Mouse (Mus musculus) bone marrow macrophage, adult 2 months (primary cell): ENCODE data around the gene 2700097O09Rik. TPM values are rescaled to one million over a fixed set of nuclear protein-coding genes. Genes with fewer than 3 reads are reported as not detected.
"Not testable (repeated sequence)": the region's sequence is repeated elsewhere in the genome, so short reads cannot be mapped to it uniquely, and the experiment has no call there.

ENCODE experiments used
- H3K27ac ChIP-seq: 2 replicates; pipeline ENCODE4 v1.5.1; 2012; ENCODE audit warnings: low read depth, low read length; ENCODE audit not compliant: insufficient read depth
- H3K4me1 ChIP-seq: 2 replicates; pipeline ENCODE4 v1.6.1; 2012; ENCODE audit warnings: low read length; ENCODE audit not compliant: control insufficient read depth, insufficient read depth
- H3K4me3 ChIP-seq: 2 replicates; pipeline ENCODE4 v1.5.1; 2012; ENCODE audit warnings: mild to moderate bottlenecking, low read length, moderate library complexity; ENCODE audit not compliant: insufficient read depth
- CTCF ChIP-seq: IDR thresholded peaks from 2 replicates; pipeline ENCODE4 v1.5.1; 2012; ENCODE audit warnings: low read depth, mild to moderate bottlenecking, low read length, moderate library complexity
- POLR2A ChIP-seq: IDR thresholded peaks from 2 replicates; pipeline ENCODE4 v1.6.1; 2012; ENCODE audit warnings: mild to moderate bottlenecking, low read depth, low read length, borderline replicate concordance
- polyA plus RNA-seq: library from polyadenylated mRNA; stranded (reverse); fragments of >200 nt; gene quantifications from 2 replicates; pipeline ENCODE4 v1.2.4, GENCODE M21; 2012; ENCODE audit not compliant: missing spikeins, insufficient read depth, insufficient read length

The 2700097O09Rik gene
- polyA plus RNA-seq, 1 experiment: 9.7 TPM

GRCm38 (mm10) chr12:55006071-55006470 lies 73.8 kb downstream of the 2700097O09Rik start:
- Histone ChIP-seq H3K4me3 (no peak overlapping the region), H3K27ac (no peak overlapping the region), H3K4me1 (no peaks in the 10 kb centered on the region)
- no peak for TF ChIP-seq CTCF
- no peak for TF ChIP-seq POLR2A

- no peak overlapping the region for H3K4me3 ChIP-seq
- TF ChIP-seq POLR2A: no peak
- TF ChIP-seq CTCF: no peak
- H3K4me1 ChIP-seq: peaks cover 10% of the 10 kb centered on the region
- no peak overlapping the region for H3K27ac ChIP-seq
Observed at GRCm38 (mm10) chr12:55004396-55004795, 75.5 kb downstream of the 2700097O09Rik start.

GRCm38 (mm10) chr12:55003843-55004242 lies 76.1 kb downstream of the 2700097O09Rik start:
- Histone ChIP-seq H3K27ac (no peak overlapping the region), H3K4me3 (no peak overlapping the region), H3K4me1 (peaks cover 10% of the 10 kb centered on the region)
- TF ChIP-seq CTCF: no peak
- no peak for TF ChIP-seq POLR2A

GRCm38 (mm10) chr12:55002532-55002931 lies 77.4 kb downstream of the 2700097O09Rik start:
- H3K4me1 ChIP-seq: peaks cover 14% of the 10 kb centered on the region
- not testable (repeated sequence) for H3K27ac ChIP-seq, H3K4me3 ChIP-seq

- TF ChIP-seq POLR2A (no peak), CTCF (no peak)
- Histone ChIP-seq H3K4me1 (peaks cover 14% of the 10 kb centered on the region), H3K27ac (peak overlapping the region; percentile 88), H3K4me3 (peak overlapping the region; percentile 54)
Observed at GRCm38 (mm10) chr12:54999016-54999690, 80.8 kb downstream of the 2700097O09Rik start.

GRCm38 (mm10) chr12:54998411-54998810 lies 81.5 kb downstream of the 2700097O09Rik start:
- Histone ChIP-seq H3K4me1 (peaks cover 20% of the 10 kb centered on the region), H3K4me3 (peak overlapping the region; percentile 54; the same call in 1 of the 2 replicates), H3K27ac (peak overlapping the region; percentile 11; the same call in 1 of the 2 replicates)
- no peak for TF ChIP-seq CTCF
- no peak for TF ChIP-seq POLR2A

GRCm38 (mm10) chr12:54996979-54997474 lies 82.9 kb downstream of the 2700097O09Rik start:
- peaks cover 28% of the 10 kb centered on the region for H3K4me1 ChIP-seq
- no peak overlapping the region for H3K27ac ChIP-seq
- H3K4me3 ChIP-seq: no peak overlapping the region
- no peak for TF ChIP-seq CTCF
- TF ChIP-seq POLR2A: no peak

GRCm38 (mm10) chr12:54995965-54996364 lies 83.9 kb downstream of the 2700097O09Rik start:
- TF ChIP-seq CTCF: no peak
- no peak for TF ChIP-seq POLR2A
- H3K4me3 ChIP-seq: no peak overlapping the region
- no peak overlapping the region for H3K27ac ChIP-seq
- H3K4me1 ChIP-seq: peaks cover 28% of the 10 kb centered on the region

Other genes with a start within 250 kb of the 2700097O09Rik start
- gene Cfl2, start 217.2 kb downstream of the 2700097O09Rik start, polyA plus RNA-seq: 24.3 and 33.5 TPM in 2 replicates
- not detected in 2 replicates for gene Gm20403, start 93.6 kb downstream of the 2700097O09Rik start, polyA plus RNA-seq
- 19.8 and 22.2 TPM in 2 replicates for gene Baz1a, start 65.8 kb downstream of the 2700097O09Rik start, polyA plus RNA-seq
- 72.5 and 74.7 TPM in 2 replicates for gene Srp54a, start 152 bp upstream of the 2700097O09Rik start, polyA plus RNA-seq
- 33.7 and 34.7 TPM in 2 replicates for gene Fam177a, start 44.4 kb upstream of the 2700097O09Rik start, polyA plus RNA-seq
- gene Srp54b, start 75.0 kb upstream of the 2700097O09Rik start, polyA plus RNA-seq: 12.6 and 19.7 TPM in 2 replicates
- gene 1700047I17Rik2, start 119.5 kb upstream of the 2700097O09Rik start, polyA plus RNA-seq: not detected in 2 replicates
- gene Srp54c, start 150.1 kb upstream of the 2700097O09Rik start, polyA plus RNA-seq: 66.9 and 78.6 TPM in 2 replicates
- gene 1110008L16Rik, start 219.5 kb upstream of the 2700097O09Rik start, polyA plus RNA-seq: 8.3 and 9.8 TPM in 2 replicates
- 19.7 and 24.6 TPM in 2 replicates for gene Ppp2r3c, start 222.9 kb upstream of the 2700097O09Rik start, polyA plus RNA-seq